Mouse (Mus musculus) embryo, embryonic 11.5 days (tissue): ENCODE results near the gene Entpd2.

Experiments
- DNase-seq: peaks from one replicate; pipeline ENCODE4 v3.0.0-alpha.2; 2012; ENCODE audit warnings: low read depth, low spot score

Entpd2 gene

GRCm38 (mm10) chr2:25395721-25396596, at the start of gene Entpd2:
Gene Entpd2 (plus strand): TSS chr2:25395874.
- no peak for DNase-seq

GRCm38 (mm10) chr2:25348162-25348561, 47.5 kb upstream of the Entpd2 start:
- DNase-seq = no peak

GRCm38 (mm10) chr2:25349499-25349898, 46.2 kb upstream of the Entpd2 start:
- DNase-seq = no peak

- no peak for DNase-seq
These were observed 45.0 kb upstream of the Entpd2 start for GRCm38 (mm10) chr2:25350701-25351100.

GRCm38 (mm10) chr2:25354211-25354610, 41.5 kb upstream of the Entpd2 start:
- no peak for DNase-seq

- DNase-seq = no peak
These were observed 40.1 kb upstream of the Entpd2 start for GRCm38 (mm10) chr2:25355419-25356066.

GRCm38 (mm10) chr2:25356208-25357079, 39.2 kb upstream of the Entpd2 start, which contains the start of gene Dpp7:
Gene Dpp7 (minus strand): TSS chr2:25356359.
- DNase-seq = peak; percentile 81

- DNase-seq = no peak
These were observed 35.8 kb upstream of the Entpd2 start for GRCm38 (mm10) chr2:25359848-25360247.

GRCm38 (mm10) chr2:25363478-25364178, 32.0 kb upstream of the Entpd2 start:
- DNase-seq = no peak

GRCm38 (mm10) chr2:25364313-25364712, 31.4 kb upstream of the Entpd2 start:
- no peak for DNase-seq

GRCm38 (mm10) chr2:25364761-25365090, 30.9 kb upstream of the Entpd2 start:
- DNase-seq = no peak

- peak; percentile 43 for DNase-seq
These were observed 30.4 kb upstream of the Entpd2 start, which contains the start of gene Uap1l1 for GRCm38 (mm10) chr2:25365091-25365761. Gene Uap1l1 (minus strand): TSS chr2:25365682.

GRCm38 (mm10) chr2:25369996-25370395, 25.7 kb upstream of the Entpd2 start:
- DNase-seq = no peak

GRCm38 (mm10) chr2:25371764-25372643, 23.7 kb upstream of the Entpd2 start, which contains the start of gene Sapcd2:
Gene Sapcd2 (plus strand): TSS chr2:25372321.
- DNase-seq = peak; percentile 82

- no peak for DNase-seq
These were observed 22.9 kb upstream of the Entpd2 start for GRCm38 (mm10) chr2:25372644-25373391.

- DNase-seq = no peak
These were observed 22.2 kb upstream of the Entpd2 start for GRCm38 (mm10) chr2:25373431-25373830.

GRCm38 (mm10) chr2:25376589-25376988, 19.1 kb upstream of the Entpd2 start:
- no peak for DNase-seq

GRCm38 (mm10) chr2:25384492-25384891, 11.2 kb upstream of the Entpd2 start:
- no peak for DNase-seq

- DNase-seq = no peak
These were observed 4.4 kb upstream of the Entpd2 start for GRCm38 (mm10) chr2:25391266-25391665.
